Comparison of ENCODE assay signal across 12 mouse cellular contexts in the genomic region with DNA sequence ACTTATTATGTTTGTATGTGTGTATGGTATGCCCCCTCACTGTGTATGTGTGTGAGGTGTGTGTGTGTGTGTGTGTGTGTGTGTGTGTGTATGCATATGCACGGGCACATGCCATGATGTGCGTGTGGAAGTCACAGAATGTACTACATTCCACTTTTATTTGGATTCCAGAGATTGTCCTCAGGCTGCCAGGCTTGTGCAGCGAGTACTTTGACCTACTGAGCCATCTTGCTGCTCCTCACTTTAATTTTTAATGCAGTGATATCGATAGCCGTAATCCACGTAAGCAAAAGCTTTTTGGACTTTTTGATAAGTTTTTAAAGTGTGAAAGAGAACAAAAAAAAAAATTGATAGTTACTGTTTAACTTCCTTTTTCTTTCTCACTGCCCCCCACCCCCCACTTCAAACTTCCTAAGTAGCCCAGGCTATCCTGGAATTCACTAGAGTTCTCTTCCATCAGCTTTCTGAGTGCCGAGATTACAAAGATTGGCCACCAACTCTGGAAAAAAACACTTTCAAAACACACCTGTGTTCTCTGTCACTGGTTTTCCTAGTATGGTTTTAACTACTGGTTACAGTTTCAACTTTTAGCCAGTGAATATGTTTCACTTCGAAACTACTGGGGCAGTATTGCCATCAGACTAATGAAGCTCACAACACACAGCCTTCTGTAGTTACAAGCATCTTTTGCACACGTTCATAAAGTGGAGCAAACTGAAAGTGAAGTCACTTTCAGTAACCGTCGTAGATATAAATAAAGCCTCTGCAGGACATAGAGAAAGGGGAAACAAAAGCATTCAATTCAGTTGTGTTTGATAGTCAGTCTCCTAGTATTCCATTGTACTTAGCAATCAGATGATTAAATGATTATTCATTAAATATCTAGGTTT. TPM values are rescaled to one million over a fixed set of nuclear protein-coding genes. Genes with fewer than 3 reads are reported as not detected.
A peak's percentile ranks its signal among the peaks of the same experiment; 100 is the strongest.
DNase-seq lines count a peak whose midpoint lies in the region; ATAC-seq and TF ChIP-seq lines count a peak whose summit lies in the region.
"Had no signal": no experiment of that assay in that cellular context is flagged by ENCODE, and none has a peak within 500 bp of the region (broad histone marks: within the 10 kb centered on the region; RNA-seq: fewer than 3 reads in every experiment).

No protein-coding gene starts in this region.

- H3K4me3 ChIP-seq in erythroblast, embryonic 14.5 days (replicated peaks), result peak overlapping the region; percentile 17
- no peak overlapping the region for H3K4me3 ChIP-seq in liver, embryonic 15.5 days (replicated peaks)
- H3K4me3 ChIP-seq in forebrain, postnatal 0 days (ENCODE audit: low read depth, low read length), result no peak overlapping the region
- H3K4me3 ChIP-seq: limb, embryonic 13.5 days had no signal

- H3K9me3 ChIP-seq in erythroblast, embryonic 14.5 days (ENCODE audit: control insufficient read depth, low read length), result no peaks in the 10 kb centered on the region
- no peaks in the 10 kb centered on the region for H3K9me3 ChIP-seq in liver, embryonic 15.5 days (replicated peaks)
- H3K9me3 ChIP-seq in forebrain, postnatal 0 days (ENCODE audit: low read length), result no peaks in the 10 kb centered on the region
- H3K9me3 ChIP-seq: limb, embryonic 13.5 days had no signal

- H3K9ac ChIP-seq in liver, embryonic 15.5 days, result no peak overlapping the region
- no peak overlapping the region for H3K9ac ChIP-seq in forebrain, postnatal 0 days
- H3K9ac ChIP-seq: limb, embryonic 13.5 days had no signal

- peak overlapping the region; percentile 53 for H3K4me2 ChIP-seq in liver, embryonic 15.5 days
- H3K4me2 ChIP-seq in forebrain, postnatal 0 days (ENCODE audit: low read depth), result no peak overlapping the region
- H3K4me2 ChIP-seq: limb, embryonic 13.5 days had no signal

- DNase-seq in 416B (ENCODE audit: low read depth), result peak; percentile 46
- no peak for DNase-seq in forebrain, postnatal 0 days
- no peak for DNase-seq in adrenal gland, adult 18-20 months (ENCODE audit: low spot score in 2 of 2)
- no peak for DNase-seq in neural tube, embryonic 10.5 days (ENCODE audit: extremely low spot score, low spot score)
- DNase-seq: adrenal gland, postnatal 10 days; cerebellum, adult 2 months; heart, adult 18-20 months had no signal

- TF ChIP-seq CTCF in forebrain, postnatal 0 days (IDR thresholded peaks at IDR 0.05; ENCODE audit: low read depth), result no peak

- peak overlapping the region; percentile 66 for H3K27ac ChIP-seq in liver, embryonic 15.5 days (replicated peaks)
- no peak overlapping the region for H3K27ac ChIP-seq in forebrain, postnatal 0 days (ENCODE audit: low read depth, low read length)
- H3K27ac ChIP-seq: limb, embryonic 13.5 days had no signal

- WGBS in liver, embryonic 15.5 days (ENCODE audit: insufficient replicate concordance), result 55% methylated on average over 11 of the region's 11 CpGs
- WGBS in forebrain, postnatal 0 days, result 78% methylated on average over 11 of the region's 11 CpGs

- peaks cover 42% of the 10 kb centered on the region for H3K36me3 ChIP-seq in erythroblast, embryonic 14.5 days (ENCODE audit: control insufficient read depth)
- peaks cover 12% of the 10 kb centered on the region for H3K36me3 ChIP-seq in liver, embryonic 15.5 days (replicated peaks)
- H3K36me3 ChIP-seq in forebrain, postnatal 0 days (ENCODE audit: insufficient read depth), result no peaks in the 10 kb centered on the region
- H3K36me3 ChIP-seq: limb, embryonic 13.5 days had no signal

- ATAC-seq in erythroblast, adult 5-6 weeks (replicated peaks; ENCODE audit: low FRiP score, poor library complexity, severe bottlenecking), result no peak
- ATAC-seq in granulocyte monocyte progenitor cell, adult 5-6 weeks (replicated peaks; ENCODE audit: poor library complexity, severe bottlenecking), result peak; percentile 55
- ATAC-seq in liver, embryonic 15.5 days (ENCODE audit: insufficient read depth), result no peak
- no peak for ATAC-seq in forebrain, postnatal 0 days

- H3K27me3 ChIP-seq in erythroblast, embryonic 14.5 days (ENCODE audit: control insufficient read depth), result no peaks in the 10 kb centered on the region
- H3K27me3 ChIP-seq in liver, embryonic 15.5 days, result peaks cover 9% of the 10 kb centered on the region; the same call in 1 of the 2 replicates
- H3K27me3 ChIP-seq in forebrain, postnatal 0 days (ENCODE audit: insufficient read depth, low read length), result no peaks in the 10 kb centered on the region

- H3K4me1 ChIP-seq in erythroblast, embryonic 14.5 days (ENCODE audit: control insufficient read depth), result peaks cover 84% of the 10 kb centered on the region
- H3K4me1 ChIP-seq in liver, embryonic 15.5 days (replicated peaks), result peaks cover 79% of the 10 kb centered on the region
- no peaks in the 10 kb centered on the region for H3K4me1 ChIP-seq in forebrain, postnatal 0 days (ENCODE audit: insufficient read depth)

RNA-seq across cellular contexts. Expression of gene Exoc6, which starts 3.4 kb away (rescaled TPM):
- polyA plus RNA-seq in erythroblast, embryonic 14.5 days (2012), result 0.98 and 1.4 TPM in 2 replicates
- total RNA-seq in erythroblast, adult 5-6 weeks (2015; ENCODE audit: low replicate concordance), result 17.9 and 24.7 TPM in 2 replicates
- 28.0 and 30.0 TPM in 2 replicates for total RNA-seq in erythroblast, adult 5-6 weeks (2017; ENCODE audit: low replicate concordance)
- total RNA-seq in granulocyte monocyte progenitor cell, adult 5-6 weeks (2014; fragmentation: Nextera tagmentation), result 36.4 and 44.3 TPM in 2 replicates
- 73.0 and 73.8 TPM in 2 replicates for total RNA-seq in granulocyte monocyte progenitor cell, adult 5-6 weeks (2017)
- polyA plus RNA-seq in liver, embryonic 15.5 days (2015; fragmentation: Nextera tagmentation; extraction: Ambion mirVana), result 27.2 and 27.5 TPM in 2 replicates
- total RNA-seq in forebrain, postnatal 0 days (2014; rRNA removed), result 42.9 and 47.5 TPM in 2 replicates
- polyA plus RNA-seq in forebrain, postnatal 0 days (2015; fragmentation: Nextera tagmentation; extraction: Ambion mirVana), result 30.6 and 34.3 TPM in 2 replicates
- total RNA-seq in adrenal gland, adult 18-20 months (2021), result 10 to 100 TPM; 12.9 to 15.3 TPM
